Mouse (Mus musculus) liver, adult 2 months (tissue): ENCODE measurements around the gene Themis. TPM values are rescaled to one million over a fixed set of nuclear protein-coding genes. Genes with fewer than 3 reads are reported as not detected.

Experiments used
- DNase-seq: peaks from one replicate; pipeline ENCODE4 v3.0.0-alpha.2; 2011; ENCODE audit warnings: low read depth, low spot score; ENCODE audit errors: extremely low read depth
- H3K27ac ChIP-seq: fragments of 200-500 bp; replicated peaks from 2 replicates; pipeline ENCODE4 v1.5.1; 2012; ENCODE audit warnings: low read depth, mild to moderate bottlenecking, control low read depth, inconsistent platforms, low read length; ENCODE audit not compliant: insufficient read depth
- H3K27me3 ChIP-seq: fragments of 200-500 bp; 2 replicates; pipeline ENCODE4 v1.6.1; 2012; ENCODE audit warnings: mild to moderate bottlenecking, moderate library complexity, low read length, inconsistent platforms; ENCODE audit not compliant: control insufficient read depth, insufficient read depth
- H3K36me3 ChIP-seq: fragments of 200-500 bp; 2 replicates; pipeline ENCODE4 v1.6.1; 2012; ENCODE audit warnings: low read length, inconsistent platforms; ENCODE audit not compliant: control insufficient read depth, insufficient read depth
- H3K4me1 ChIP-seq: fragments of 200-500 bp; 2 replicates; pipeline ENCODE4 v1.6.1; 2011; ENCODE audit warnings: low read length; ENCODE audit not compliant: control insufficient read depth, insufficient read depth
- H3K4me3 ChIP-seq: fragments of 200-500 bp; 2 replicates; pipeline ENCODE4 v1.5.1; 2011; ENCODE audit warnings: low read depth, mild to moderate bottlenecking, control low read depth, low read length, moderate library complexity; ENCODE audit not compliant: insufficient read depth
- H3K79me2 ChIP-seq: fragments of 200-500 bp; 2 replicates; pipeline ENCODE4 v1.6.1; 2012; ENCODE audit warnings: inconsistent platforms, mild to moderate bottlenecking, low read length, moderate library complexity; ENCODE audit not compliant: control insufficient read depth, insufficient read depth
- H3K9ac ChIP-seq: fragments of 200-500 bp; 2 replicates; pipeline ENCODE4 v1.6.1; 2012; ENCODE audit warnings: low read depth, mild to moderate bottlenecking, control low read depth, inconsistent platforms, low read length
- CTCF ChIP-seq: fragments of 200-500 bp; IDR thresholded peaks from 2 replicates; pipeline ENCODE4 v1.5.1; 2011; ENCODE audit warnings: low read depth, low read length, control low read depth
- POLR2A ChIP-seq: fragments of 200-500 bp; IDR thresholded peaks from 2 replicates; pipeline ENCODE4 v1.6.1; 2011; ENCODE audit warnings: low read length, control low read depth; ENCODE audit not compliant: insufficient read depth; ENCODE audit errors: extremely low read depth
- WGBS: fragments of 180-500 bp; shearing (Covaris S2); methylation state at CpG from one replicate; pipeline ENCODE4 v1.1.7; 2018; 5-methylcytosine and 5-hydroxymethylcytosine counted together
- polyA plus RNA-seq: library from polyadenylated mRNA; depleted of rRNA; stranded (reverse); fragments of >200 nt; gene quantifications from 2 replicates; pipeline ENCODE4 v1.2.3, GENCODE M21; 2012
- total RNA-seq: library from RNA; depleted of rRNA; stranded (reverse); fragments of >200 nt; gene quantifications from 2 replicates; pipeline ENCODE4 v1.2.3, GENCODE M21; 2014

The Themis gene
- total and polyA plus RNA-seq, 2 experiments, result 0.46 TPM; not detected in 1

DNA sequence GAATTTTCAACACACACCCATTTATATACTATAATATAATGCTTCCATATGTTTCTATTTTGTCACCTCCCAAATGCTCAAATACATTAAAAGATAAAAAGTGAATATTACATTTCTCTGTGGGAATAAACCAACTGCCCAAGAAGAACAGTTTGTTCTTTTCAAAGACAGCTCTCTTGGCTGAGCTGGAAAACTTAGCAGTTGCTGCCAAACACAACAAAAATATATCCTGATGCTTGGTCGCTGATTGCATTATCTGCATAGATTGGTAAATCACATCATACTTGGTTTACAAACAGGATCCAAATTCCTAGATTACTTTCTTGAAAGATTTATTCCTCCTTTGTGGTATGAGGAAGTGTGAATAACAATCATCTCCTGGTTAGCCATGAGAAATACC is 69.8 kb downstream of the Themis start:
- Histone ChIP-seq H3K4me1 (no peaks in the 10 kb centered on the region), H3K79me2 (no peaks in the 10 kb centered on the region), H3K9ac (no peak overlapping the region), H3K4me3 (no peak overlapping the region), H3K27me3 (no peaks in the 10 kb centered on the region), H3K36me3 (no peaks in the 10 kb centered on the region), H3K27ac (no peak overlapping the region)
- no peak for DNase-seq
- TF ChIP-seq POLR2A (no peak), CTCF (no peak)
- 85% methylated on average over 1 of the region's 1 CpGs for WGBS

- DNase-seq, result no peak
- no peak for TF ChIP-seq POLR2A
- no peak for TF ChIP-seq CTCF
- H3K27me3 ChIP-seq, result no peaks in the 10 kb centered on the region
Measured at GRCm38 (mm10) chr10:28746426-28746825, 78.3 kb downstream of the Themis start.

DNA sequence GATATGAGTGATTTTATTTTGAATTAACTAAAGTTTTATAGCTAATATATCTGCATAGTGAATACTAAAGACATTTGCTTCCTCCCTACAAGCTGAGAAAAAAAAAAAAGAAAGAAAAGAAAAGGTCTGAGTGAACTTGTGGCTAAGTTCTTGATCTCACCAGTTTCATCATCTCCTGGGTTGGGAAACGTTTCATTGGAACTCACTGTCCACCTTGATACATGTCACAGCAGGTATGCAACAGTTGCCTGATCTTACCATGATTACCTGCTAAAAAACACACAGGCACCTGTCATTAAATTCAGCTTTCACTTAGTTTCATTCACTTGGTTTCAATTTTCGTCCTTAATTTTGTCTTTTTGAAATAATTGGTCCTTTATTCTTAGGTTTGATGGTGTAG is 85.2 kb downstream of the Themis start:
- DNase-seq, result no peak
- H3K36me3 ChIP-seq, result no peaks in the 10 kb centered on the region
- no peaks in the 10 kb centered on the region for H3K4me1 ChIP-seq
- no peak overlapping the region for H3K9ac ChIP-seq
- H3K79me2 ChIP-seq, result no peaks in the 10 kb centered on the region
- TF ChIP-seq CTCF, result no peak
- TF ChIP-seq POLR2A, result no peak
- no peak overlapping the region for H3K4me3 ChIP-seq
- WGBS, result 49% methylated on average over 2 of the region's 2 CpGs
- no peaks in the 10 kb centered on the region for H3K27me3 ChIP-seq
- H3K27ac ChIP-seq, result no peak overlapping the region

More at GRCm38 (mm10) chr10:28746426-28746825, 78.3 kb downstream of the Themis start:
- Histone ChIP-seq H3K4me1 (no peaks in the 10 kb centered on the region), H3K27ac (no peak overlapping the region), H3K79me2 (no peaks in the 10 kb centered on the region), H3K9ac (no peak overlapping the region), H3K36me3 (no peaks in the 10 kb centered on the region), H3K4me3 (no peak overlapping the region)

- no peak overlapping the region for H3K27ac ChIP-seq
- no peak overlapping the region for H3K9ac ChIP-seq
- no peak overlapping the region for H3K4me3 ChIP-seq
- no peaks in the 10 kb centered on the region for H3K27me3 ChIP-seq
- no peaks in the 10 kb centered on the region for H3K36me3 ChIP-seq
- no peak for DNase-seq
- no peaks in the 10 kb centered on the region for H3K79me2 ChIP-seq
- no peak for TF ChIP-seq CTCF
- no peak for TF ChIP-seq POLR2A
- H3K4me1 ChIP-seq, result no peaks in the 10 kb centered on the region
Measured at GRCm38 (mm10) chr10:28754927-28755326, 86.8 kb downstream of the Themis start.

DNA sequence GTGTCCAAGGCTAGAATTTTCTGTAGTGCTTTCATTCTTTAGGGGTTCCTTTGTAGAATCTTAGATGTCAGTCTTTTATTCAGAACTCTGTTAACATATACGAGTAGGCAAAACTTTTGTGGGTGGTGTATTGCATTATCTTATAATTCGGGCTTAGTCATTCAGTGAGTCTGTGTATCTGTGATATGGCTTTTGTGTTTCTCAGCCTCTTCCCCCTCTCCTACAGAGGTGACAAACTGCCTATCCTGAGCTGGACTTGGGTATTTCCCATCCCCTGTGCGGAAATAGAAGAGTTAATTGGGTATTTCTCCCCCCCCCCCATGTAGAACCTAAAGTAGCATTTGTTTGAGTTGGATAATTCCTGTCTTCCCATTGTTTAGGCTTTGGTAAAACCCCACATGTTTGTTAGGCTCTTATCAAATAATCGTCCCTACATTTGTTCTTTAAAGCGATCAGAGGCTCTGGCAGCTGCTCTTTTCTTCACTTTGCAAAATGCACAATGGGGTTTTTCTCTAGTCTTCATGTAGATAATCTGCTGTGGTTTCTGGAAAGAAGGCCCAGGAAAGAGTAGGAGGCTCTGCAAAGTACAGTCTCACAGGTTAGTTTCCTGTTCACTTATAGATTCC is 108.7 kb downstream of the Themis start:
- WGBS, result 58% methylated on average over 5 of the region's 5 CpGs
- Histone ChIP-seq H3K9ac (no peak overlapping the region), H3K27ac (no peak overlapping the region), H3K36me3 (no peaks in the 10 kb centered on the region), H3K4me3 (no peak overlapping the region), H3K4me1 (no peaks in the 10 kb centered on the region), H3K27me3 (no peaks in the 10 kb centered on the region), H3K79me2 (no peaks in the 10 kb centered on the region)
- no peak for TF ChIP-seq CTCF
- TF ChIP-seq POLR2A, result no peak
- DNase-seq, result no peak

- Histone ChIP-seq H3K4me3 (no peak overlapping the region), H3K79me2 (no peaks in the 10 kb centered on the region), H3K4me1 (no peaks in the 10 kb centered on the region), H3K27ac (no peak overlapping the region), H3K9ac (no peak overlapping the region), H3K36me3 (no peaks in the 10 kb centered on the region), H3K27me3 (no peaks in the 10 kb centered on the region)
- no peak for TF ChIP-seq CTCF
- TF ChIP-seq POLR2A, result no peak
- DNase-seq, result no peak
- 72% methylated on average over 4 of the region's 4 CpGs for WGBS
Measured at GRCm38 (mm10) chr10:28799469-28799868, 131.3 kb downstream of the Themis start.
